Mouse (Mus musculus) myocyte (in vitro differentiated cells): Measurements from ENCODE around the gene Tmem132a. TPM values are rescaled to one million over a fixed set of nuclear protein-coding genes. Genes with fewer than 3 reads are reported as not detected.

Experiments used
- H3K27me3 ChIP-seq: one replicate; pipeline ENCODE4 v1.6.1; 2011; ENCODE audit not compliant: control insufficient read depth, insufficient read depth, insufficient read length
- H3K36me3 ChIP-seq: one replicate; pipeline ENCODE4 v1.6.1; 2011; ENCODE audit not compliant: control insufficient read depth, insufficient read depth
- H3K4me2 ChIP-seq: one replicate; pipeline ENCODE4 v1.6.1; 2011; ENCODE audit warnings: low read depth, control low read depth
- H3K4me3 ChIP-seq: one replicate; pipeline ENCODE4 v1.5.1; 2011; ENCODE audit warnings: mild to moderate bottlenecking, control low read depth, moderate library complexity
- H3K79me2 ChIP-seq: one replicate; pipeline ENCODE4 v1.6.1; 2011; ENCODE audit not compliant: control insufficient read depth, insufficient read depth
- H3ac ChIP-seq: one replicate; pipeline ENCODE4 v1.6.1; 2011; ENCODE audit not compliant: control insufficient read depth, insufficient read length
- CEBPB ChIP-seq: IDR thresholded peaks from 2 replicates; pipeline ENCODE4 v1.6.1; 2011; ENCODE audit warnings: mild to moderate bottlenecking, moderate library complexity; ENCODE audit not compliant: poor library complexity, insufficient read depth, severe bottlenecking
- E2F4 ChIP-seq: IDR thresholded peaks from one replicate; pipeline ENCODE4 v1.6.1; 2011; ENCODE audit warnings: mild to moderate bottlenecking, control low read depth, moderate library complexity; ENCODE audit not compliant: insufficient read depth
- MAX ChIP-seq: IDR thresholded peaks from one replicate; pipeline ENCODE4 v1.6.1; 2011; ENCODE audit warnings: low read depth, mild to moderate bottlenecking, control low read depth
- MYOD1 ChIP-seq, 3 experiments: IDR thresholded peaks; one replicate each; pipeline ENCODE4 v1.6.1; 2011; ENCODE audit warnings: control low read depth in 2 of 3, low read depth in 2 of 3, mild to moderate bottlenecking in 2 of 3, moderate library complexity in 1 of 3; ENCODE audit not compliant: insufficient read length in 2 of 3, control insufficient read depth in 1 of 3
- MYOG ChIP-seq, 3 experiments: IDR thresholded peaks; one replicate each; pipeline ENCODE4 v1.6.1; 2011; ENCODE audit warnings: control low read depth in 2 of 3, low read depth in 2 of 3, mild to moderate bottlenecking in 2 of 3; ENCODE audit not compliant: insufficient read length in 2 of 3, control insufficient read depth in 1 of 3, insufficient read depth in 1 of 3
- POLR2A ChIP-seq: IDR thresholded peaks from one replicate; pipeline ENCODE4 v1.6.1; 2011; ENCODE audit warnings: low read depth, mild to moderate bottlenecking, control low read depth, moderate library complexity; ENCODE audit not compliant: insufficient read length
- POLR2AphosphoS2 ChIP-seq: IDR thresholded peaks from one replicate; pipeline ENCODE4 v1.6.1; 2011; ENCODE audit warnings: low read depth, control low read depth; ENCODE audit not compliant: insufficient read length
- REST ChIP-seq: IDR thresholded peaks from one replicate; pipeline ENCODE4 v1.6.1; 2011; ENCODE audit warnings: mild to moderate bottlenecking, control low read depth, moderate library complexity; ENCODE audit not compliant: insufficient read depth, insufficient read length
- SRF ChIP-seq: IDR thresholded peaks from one replicate; pipeline ENCODE4 v1.6.1; 2011; ENCODE audit warnings: low read depth; ENCODE audit not compliant: control insufficient read depth, insufficient read length
- TCF12 ChIP-seq: IDR thresholded peaks from one replicate; pipeline ENCODE4 v1.6.1; 2011; ENCODE audit warnings: mild to moderate bottlenecking, control low read depth; ENCODE audit not compliant: poor library complexity, insufficient read depth, severe bottlenecking
- TCF3 ChIP-seq: IDR thresholded peaks from one replicate; pipeline ENCODE4 v1.6.1; 2011; ENCODE audit warnings: low read depth, control low read depth; ENCODE audit not compliant: insufficient read length
- USF1 ChIP-seq: IDR thresholded peaks from one replicate; pipeline ENCODE4 v1.6.1; 2011; ENCODE audit warnings: low read depth, mild to moderate bottlenecking, control low read depth, moderate library complexity
- polyA plus RNA-seq: library from polyadenylated mRNA; unstranded; fragments of >200 nt; fragmentation: generic; extraction: Trizol; gene quantifications from one replicate; pipeline ENCODE4 v1.2.1, GENCODE M21; 2012; ENCODE audit warnings: missing spikeins

Tmem132a gene
- polyA plus RNA-seq, 1 experiment: 118 TPM

DNA sequence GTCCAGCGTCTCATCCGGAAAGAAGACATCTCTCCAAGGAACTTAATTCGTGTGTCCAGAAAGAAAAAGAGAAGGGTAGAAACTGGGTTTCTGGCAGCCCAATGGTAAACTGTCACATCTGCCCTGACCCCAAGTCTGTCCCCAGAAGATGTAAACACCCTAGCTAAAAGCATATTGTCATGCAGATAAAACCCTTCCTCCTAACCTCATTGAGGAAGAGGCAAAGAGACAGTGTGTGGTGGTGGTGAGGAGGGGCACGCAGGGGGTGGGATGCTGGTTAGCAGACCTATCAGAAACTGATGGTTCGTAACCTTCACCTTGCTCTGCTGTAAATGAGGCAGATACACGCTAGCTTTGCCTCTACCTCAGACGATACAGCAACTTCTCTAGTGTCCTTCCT lies 48.4 kb downstream of the Tmem132a start:
- no peaks in the 10 kb centered on the region for H3K27me3 ChIP-seq
- H3K36me3 ChIP-seq: no peaks in the 10 kb centered on the region
- no peak for TF ChIP-seq MYOG (IDR thresholded peaks at IDR 0.05; ENCODE audit: control insufficient read depth in 1 of 3, insufficient read depth in 1 of 3, insufficient read length in 2 of 3, low read depth in 2 of 3)
- TF ChIP-seq REST: no peak
- TF ChIP-seq USF1: no peak
- TF ChIP-seq MAX: no peak
- no peak for TF ChIP-seq TCF3
- TF ChIP-seq POLR2A: no peak
- no peak for TF ChIP-seq POLR2AphosphoS2
- no peak overlapping the region for H3K4me3 ChIP-seq
- no peak overlapping the region for H3K4me2 ChIP-seq
- no peaks in the 10 kb centered on the region for H3K79me2 ChIP-seq
- H3ac ChIP-seq: no peak overlapping the region

DNA sequence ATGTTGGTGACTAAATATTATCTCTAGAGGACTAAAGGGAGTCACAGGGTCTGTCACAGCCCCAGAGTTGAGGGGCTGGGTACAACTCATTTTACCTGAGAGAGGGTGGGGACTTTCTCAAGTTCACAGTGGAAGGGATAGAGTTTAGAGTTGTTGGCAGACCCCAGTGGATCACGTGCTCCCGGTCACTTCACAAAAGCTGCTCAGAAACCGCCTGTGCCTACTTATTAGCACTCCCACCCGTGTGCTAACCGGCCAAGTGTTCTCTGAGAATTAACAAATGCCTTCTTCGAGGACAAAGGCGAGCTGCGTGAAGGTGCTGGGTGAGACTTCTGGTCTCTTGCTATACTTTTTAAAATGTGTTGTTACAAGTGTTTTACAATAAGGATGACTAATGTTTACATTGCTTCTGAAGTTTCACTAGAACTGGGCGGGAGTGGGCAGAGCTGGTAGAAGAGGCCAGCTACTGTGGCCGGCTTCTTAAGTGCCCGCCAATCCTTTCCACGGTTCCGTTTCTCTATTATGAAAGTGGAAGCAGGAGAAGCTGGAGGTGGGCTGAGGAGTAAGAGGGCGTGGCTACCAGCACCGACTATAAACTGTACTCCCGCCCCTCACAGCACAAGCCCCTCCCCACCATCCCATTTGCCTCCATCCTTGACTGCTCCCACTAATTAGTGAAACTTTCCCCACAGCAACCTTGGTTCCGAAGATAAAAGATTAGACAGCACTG lies 51.4 kb downstream of the Tmem132a start:
- Histone ChIP-seq H3K27me3 (no peaks in the 10 kb centered on the region), H3K4me2 (peak overlapping the region; percentile 71), H3K79me2 (no peaks in the 10 kb centered on the region), H3ac (no peak overlapping the region), H3K36me3 (no peaks in the 10 kb centered on the region), H3K4me3 (no peak overlapping the region)
- TF ChIP-seq SRF (no peak), CEBPB (no peak), REST (no peak), TCF12 (no peak), MAX (no peak), POLR2AphosphoS2 (no peak), MYOG (IDR thresholded peaks at IDR 0.05; ENCODE audit: control insufficient read depth in 1 of 3, insufficient read depth in 1 of 3, insufficient read length in 2 of 3, low read depth in 2 of 3) (no peak), E2F4 (no peak), USF1 (no peak), TCF3 (no peak), MYOD1 (IDR thresholded peaks at IDR 0.05; ENCODE audit: control insufficient read depth in 1 of 3, insufficient read length in 2 of 3, low read depth in 2 of 3) (no peak), POLR2A (no peak)

DNA sequence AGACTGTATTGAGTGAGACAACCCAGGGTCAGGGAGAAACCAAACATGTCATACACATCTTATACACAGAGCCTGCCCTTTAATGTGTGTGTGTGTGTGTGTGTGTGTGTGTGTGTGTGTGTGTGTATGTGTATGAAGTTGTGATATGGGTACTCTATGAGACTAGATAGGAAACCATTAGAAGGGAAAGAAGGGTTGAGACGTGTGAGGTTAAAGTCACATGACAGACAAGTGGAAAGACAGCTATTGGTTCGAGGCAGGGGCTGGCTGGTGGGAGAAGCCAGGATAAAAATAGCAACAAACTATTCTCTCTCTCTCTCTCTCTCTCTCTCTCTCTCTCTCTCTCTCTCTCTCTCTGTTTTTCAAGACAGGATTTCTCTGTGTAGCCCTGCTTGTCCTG lies 53.3 kb downstream of the Tmem132a start:
- Histone ChIP-seq H3ac (no peak overlapping the region), H3K27me3 (no peaks in the 10 kb centered on the region), H3K79me2 (no peaks in the 10 kb centered on the region), H3K36me3 (no peaks in the 10 kb centered on the region), H3K4me2 (no peak overlapping the region), H3K4me3 (no peak overlapping the region)
- TF ChIP-seq POLR2A (no peak), REST (no peak), SRF (no peak), MAX (no peak), TCF3 (no peak), MYOG (IDR thresholded peaks at IDR 0.05; ENCODE audit: control insufficient read depth in 1 of 3, insufficient read depth in 1 of 3, insufficient read length in 2 of 3, low read depth in 2 of 3) (no peak), MYOD1 (IDR thresholded peaks at IDR 0.05; ENCODE audit: control insufficient read depth in 1 of 3, insufficient read length in 2 of 3, low read depth in 2 of 3) (no peak), TCF12 (no peak), USF1 (no peak)

DNA sequence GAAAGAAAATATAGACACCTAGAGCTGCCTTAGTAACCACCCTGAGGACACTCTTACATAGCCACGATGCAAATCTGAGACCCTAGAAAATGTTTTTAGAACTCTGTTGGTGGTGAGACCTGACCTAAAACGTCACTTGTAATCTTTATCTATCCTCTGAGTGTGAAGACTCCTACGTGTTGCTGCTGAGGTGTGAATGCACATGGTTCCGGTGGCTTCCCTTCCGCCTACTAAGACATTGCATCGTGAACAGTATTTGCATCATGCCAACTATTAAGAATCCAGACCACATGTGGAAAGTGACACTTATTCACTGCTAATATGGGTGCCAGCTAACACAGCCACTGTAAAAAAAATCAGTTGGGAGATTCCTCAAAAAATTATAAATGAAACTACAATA lies 53.9 kb downstream of the Tmem132a start:
- no peaks in the 10 kb centered on the region for H3K27me3 ChIP-seq
- H3K4me2 ChIP-seq: no peak overlapping the region
- H3K79me2 ChIP-seq: no peaks in the 10 kb centered on the region
- no peak overlapping the region for H3ac ChIP-seq
- no peak overlapping the region for H3K4me3 ChIP-seq
- no peaks in the 10 kb centered on the region for H3K36me3 ChIP-seq
- TF ChIP-seq TCF12 (no peak), REST (no peak), SRF (no peak), MYOG (IDR thresholded peaks at IDR 0.05; ENCODE audit: control insufficient read depth in 1 of 3, insufficient read depth in 1 of 3, insufficient read length in 2 of 3, low read depth in 2 of 3) (no peak), POLR2A (no peak), MAX (no peak), TCF3 (no peak)

DNA sequence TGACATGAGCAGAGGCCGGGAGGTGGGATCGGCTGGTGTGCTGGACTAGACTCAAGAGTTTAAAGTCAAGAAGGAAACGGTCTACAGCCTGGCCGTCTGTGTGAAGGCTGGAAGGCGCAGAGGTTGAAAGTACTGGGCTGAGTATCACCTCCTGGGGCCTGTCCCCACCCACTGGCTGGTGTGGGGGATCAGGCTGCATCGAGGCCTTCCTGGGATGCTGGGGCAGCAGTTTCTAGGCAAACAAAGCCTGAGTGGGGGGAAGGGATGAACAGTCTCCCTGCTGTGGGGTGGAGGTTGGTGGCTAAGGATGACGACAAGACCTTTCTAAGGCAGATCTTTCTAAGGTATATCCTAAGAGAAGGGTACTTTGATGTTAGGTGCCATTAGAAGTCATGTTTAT lies 55.8 kb downstream of the Tmem132a start:
- Histone ChIP-seq H3K4me2 (no peak overlapping the region), H3K79me2 (no peaks in the 10 kb centered on the region), H3K4me3 (no peak overlapping the region), H3ac (no peak overlapping the region), H3K36me3 (no peaks in the 10 kb centered on the region), H3K27me3 (no peaks in the 10 kb centered on the region)
- TF ChIP-seq REST: no peak
- no peak for TF ChIP-seq USF1
- no peak for TF ChIP-seq MYOG (IDR thresholded peaks at IDR 0.05; ENCODE audit: control insufficient read depth in 1 of 3, insufficient read depth in 1 of 3, insufficient read length in 2 of 3, low read depth in 2 of 3)
- no peak for TF ChIP-seq E2F4
- no peak for TF ChIP-seq MYOD1 (IDR thresholded peaks at IDR 0.05; ENCODE audit: control insufficient read depth in 1 of 3, insufficient read length in 2 of 3, low read depth in 2 of 3)
- TF ChIP-seq TCF12: no peak
- no peak for TF ChIP-seq CEBPB
- no peak for TF ChIP-seq SRF
- TF ChIP-seq TCF3: no peak
- no peak for TF ChIP-seq MAX
